Mouse (Mus musculus) heart, embryonic 14.5 days (tissue): Measurements from ENCODE around the gene Dhx38. TPM values are rescaled to one million over a fixed set of nuclear protein-coding genes. Genes with fewer than 3 reads are reported as not detected.

Source experiments
- ATAC-seq: fragments of 200-750 bp; cut with Nextera tagmentation; 2 replicates; pipeline ENCODE4 v1.8.0; 2017; ENCODE audit warnings: low read depth, moderate TSS enrichment; ENCODE audit not compliant: insufficient number of reproducible peaks, insufficient read depth, low FRiP score
- H3K27ac ChIP-seq, 2 experiments: fragments of 200-500 bp in 1 of 2; fragments of 300-500 bp in 1 of 2; sonication (generic) in 1 of 2; replicated peaks in 1 of 2; 2 replicates each; pipeline ENCODE4 v1.5.1; 2012 to 2014; ENCODE audit warnings: low read depth in 2 of 2, low read length in 2 of 2, control low read depth in 1 of 2, mild to moderate bottlenecking in 1 of 2, mixed read lengths in 1 of 2; ENCODE audit not compliant: control insufficient read depth in 1 of 2, insufficient read depth in 1 of 2
- H3K27me3 ChIP-seq: fragments of 300-500 bp; sonication (generic); 2 replicates; pipeline ENCODE4 v1.6.1; 2014; ENCODE audit warnings: mild to moderate bottlenecking, low read length, control low read depth; ENCODE audit not compliant: control insufficient read depth, insufficient read depth
- H3K36me3 ChIP-seq: fragments of 300-500 bp; sonication (generic); 2 replicates; pipeline ENCODE4 v1.6.1; 2014; ENCODE audit warnings: mild to moderate bottlenecking, control low read depth, low read length, mixed read lengths; ENCODE audit not compliant: control insufficient read depth, insufficient read depth
- H3K4me1 ChIP-seq, 2 experiments: fragments of 200-500 bp in 1 of 2; fragments of 300-500 bp in 1 of 2; sonication (generic) in 1 of 2; 2 replicates each; pipeline ENCODE4 v1.6.1; 2012 to 2014; ENCODE audit warnings: low read length in 2 of 2, control low read depth in 1 of 2, mixed read lengths in 1 of 2; ENCODE audit not compliant: control insufficient read depth in 2 of 2, insufficient read depth in 2 of 2
- H3K4me2 ChIP-seq: fragments of 300-500 bp; sonication (generic); 2 replicates; pipeline ENCODE4 v1.6.1; 2014; ENCODE audit warnings: mild to moderate bottlenecking, low read length
- H3K4me3 ChIP-seq, 2 experiments: fragments of 200-500 bp in 1 of 2; fragments of 300-500 bp in 1 of 2; sonication (generic) in 1 of 2; 2 replicates each; pipeline ENCODE4 v1.5.1; 2012 to 2014; ENCODE audit warnings: low read length in 2 of 2, mild to moderate bottlenecking in 2 of 2, control low read depth in 1 of 2, low read depth in 1 of 2, moderate library complexity in 1 of 2; ENCODE audit not compliant: control insufficient read depth in 1 of 2, insufficient read depth in 1 of 2
- H3K9ac ChIP-seq: fragments of 300-500 bp; sonication (generic); 2 replicates; pipeline ENCODE4 v1.6.1; 2014; ENCODE audit warnings: mild to moderate bottlenecking, low read length
- H3K9me3 ChIP-seq: fragments of 300-500 bp; sonication (generic); 2 replicates; pipeline ENCODE4 v1.6.1; 2016; ENCODE audit warnings: low read length, control low read depth; ENCODE audit not compliant: control insufficient read depth
- WGBS: fragments of 180-500 bp; shearing (Covaris S2); extraction: QIAGEN DNeasy Blood & Tissue Kit; methylation state at CpG from one replicate; pipeline ENCODE4 v1.1.7; 2014; 5-methylcytosine and 5-hydroxymethylcytosine counted together
- polyA plus RNA-seq: library from polyadenylated mRNA; unstranded; fragments of >200 nt; fragmentation: Nextera tagmentation; extraction: Ambion mirVana; gene quantifications from 2 replicates; pipeline ENCODE4 v1.2.1, GENCODE M21; 2014

Gene Dhx38
- polyA plus RNA-seq, 1 experiment from 2014 or later, result 9.5 TPM

DNA sequence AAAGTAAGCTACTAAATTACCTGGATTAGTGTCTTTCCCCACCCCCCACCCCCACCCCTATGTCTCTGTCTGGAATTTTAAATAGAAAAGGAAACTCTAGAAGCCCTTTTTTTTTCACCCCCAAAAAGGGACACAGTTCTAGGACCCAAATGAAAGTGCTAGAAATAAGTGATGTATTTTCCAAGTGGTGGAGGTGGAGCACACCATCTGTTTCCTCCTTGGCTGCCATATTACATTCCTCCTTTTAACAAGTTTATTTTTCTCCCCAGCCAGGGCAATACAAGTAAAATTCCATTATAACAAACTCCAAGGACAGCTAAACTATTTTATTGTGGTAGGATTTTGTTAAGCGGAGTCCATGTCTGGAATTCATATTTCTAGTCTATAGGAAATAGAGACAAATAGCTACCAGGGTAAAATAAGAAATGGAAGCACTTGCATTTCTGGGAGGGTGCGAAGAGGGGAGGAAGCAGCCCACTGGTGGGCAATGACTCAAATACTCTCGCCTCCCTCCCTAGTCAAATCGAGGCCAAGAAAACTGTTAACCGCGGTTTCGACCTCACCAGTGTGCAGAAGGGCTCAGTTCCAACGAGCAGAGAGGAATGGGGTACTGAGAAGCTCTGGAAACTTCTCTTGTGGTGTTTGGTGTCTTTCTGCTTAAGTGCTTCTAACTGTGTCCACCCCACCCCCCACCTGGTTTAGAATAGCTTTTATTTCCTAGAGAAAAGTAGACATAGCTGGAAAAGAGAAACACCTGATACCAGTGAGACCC lies 22.7 kb downstream of the Dhx38 start:
- ATAC-seq, result no peak
- H3K9me3 ChIP-seq, result no peaks in the 10 kb centered on the region

DNA sequence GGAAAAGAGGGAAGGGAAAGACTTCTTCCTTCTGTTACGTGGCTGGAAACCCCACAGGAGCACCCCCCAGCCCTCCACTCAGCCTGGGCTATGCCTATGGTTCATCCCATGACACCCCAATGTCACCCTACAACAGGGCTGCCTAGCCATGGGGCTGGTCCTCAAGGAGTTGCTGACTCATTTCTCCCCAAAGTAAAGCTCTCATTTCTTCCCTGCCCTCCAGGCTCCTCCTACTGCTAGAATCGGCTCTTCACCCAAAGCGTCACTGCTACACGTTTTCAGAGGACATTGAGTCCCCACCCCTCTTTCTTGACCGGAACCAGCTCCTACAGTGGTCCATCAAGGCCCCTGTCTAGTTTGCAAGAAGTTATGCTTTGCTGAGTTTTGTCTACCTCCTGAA lies 23.5 kb downstream of the Dhx38 start:
- WGBS, result 65% methylated on average over 5 of the region's 5 CpGs
- Histone ChIP-seq H3K9me3 (no peaks in the 10 kb centered on the region), H3K36me3 (peaks cover 10% of the 10 kb centered on the region), H3K9ac (no peak overlapping the region), H3K27me3 (no peaks in the 10 kb centered on the region), H3K4me1 (no peaks in the 10 kb centered on the region), H3K4me2 (no peak overlapping the region), H3K4me3 (no peak overlapping the region), H3K27ac (no peak overlapping the region)
- no peak for ATAC-seq

More for the DNA sequence above, 22.7 kb downstream of the Dhx38 start:
- Histone ChIP-seq H3K27ac (no peak overlapping the region), H3K36me3 (peaks cover 18% of the 10 kb centered on the region), H3K4me2 (no peak overlapping the region), H3K27me3 (no peaks in the 10 kb centered on the region), H3K9ac (no peak overlapping the region), H3K4me3 (no peak overlapping the region), H3K4me1 (no peaks in the 10 kb centered on the region)
- 76% methylated on average over 8 of the region's 8 CpGs for WGBS

DNA sequence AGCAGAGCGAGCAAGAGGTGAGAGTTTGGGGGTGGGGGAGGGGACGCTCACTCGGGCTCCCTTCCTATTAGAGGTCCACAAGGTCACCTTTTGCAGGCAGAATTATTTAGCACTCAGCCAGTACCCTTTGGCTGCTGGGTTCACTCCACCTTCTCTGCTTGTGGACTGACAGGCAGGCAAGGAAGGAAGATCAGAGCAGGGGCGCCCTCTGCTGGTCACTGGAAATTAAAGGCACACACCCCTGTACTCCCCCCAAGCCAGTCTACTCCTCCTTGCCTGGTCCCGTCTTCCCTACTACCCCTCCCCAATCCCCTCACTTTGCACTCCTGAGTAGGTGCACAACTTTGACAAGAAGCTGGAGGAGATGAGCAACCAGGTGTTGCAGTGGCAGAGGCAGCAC lies 29.0 kb downstream of the Dhx38 start:
- H3K27me3 ChIP-seq, result no peaks in the 10 kb centered on the region
- peak overlapping the region; percentile 50 for H3K4me2 ChIP-seq
- 5% methylated on average over 5 of the region's 5 CpGs for WGBS
- H3K9ac ChIP-seq, result peak overlapping the region; percentile 62
- H3K4me3 ChIP-seq, result peak overlapping the region in 1 of 2 experiments; percentile 5; a peak in 2 of 4 replicates
- H3K36me3 ChIP-seq, result no peaks in the 10 kb centered on the region
- peak; percentile 70; the same call in 1 of the 2 replicates for ATAC-seq
- H3K9me3 ChIP-seq, result no peaks in the 10 kb centered on the region
- H3K27ac ChIP-seq, result peak overlapping the region in 1 of 2 experiments; percentile 52; a peak in 1 of 4 replicates
- peaks cover 2 to 5% of the 10 kb centered on the region in 2 experiments; a peak in 2 of 4 replicates for H3K4me1 ChIP-seq

DNA sequence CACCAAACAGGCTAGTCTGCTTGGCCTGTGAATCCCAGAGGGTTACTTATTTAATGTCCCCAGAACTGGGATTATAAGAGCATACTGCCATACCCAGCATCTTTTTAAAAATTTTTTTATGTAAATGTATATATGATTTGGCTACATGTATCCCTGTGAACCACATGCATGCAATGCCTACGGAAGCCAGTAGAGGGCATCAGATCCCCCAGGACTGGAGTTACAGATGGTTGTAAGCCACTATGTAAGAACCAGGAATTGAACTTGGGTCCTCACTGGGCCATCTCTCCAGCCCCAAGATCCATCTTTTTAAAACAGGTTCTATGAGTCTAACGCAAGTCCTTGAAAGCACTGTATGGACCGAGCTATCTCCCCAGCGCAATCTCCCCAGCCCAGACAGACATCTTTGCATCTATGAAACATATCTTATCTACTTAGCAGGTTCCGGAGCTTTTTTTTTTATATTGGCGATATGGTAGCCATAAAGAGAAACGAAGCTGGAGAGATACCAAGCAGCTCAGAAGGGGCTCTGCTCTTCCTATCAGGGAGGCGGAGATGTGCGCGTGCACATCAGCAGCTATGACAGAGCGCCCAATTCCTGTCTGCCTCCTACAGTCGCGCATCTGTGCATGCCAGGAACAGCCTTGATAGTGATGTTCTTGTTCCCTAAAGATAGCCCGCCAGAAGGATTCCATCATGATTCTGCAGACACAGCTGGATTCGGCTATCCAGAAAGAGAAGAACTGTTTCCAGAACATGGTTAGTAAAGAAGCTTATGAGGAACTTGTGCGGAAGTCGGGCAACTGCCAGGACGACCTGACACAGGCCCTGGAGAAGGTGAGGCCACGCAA lies 30.3 kb downstream of the Dhx38 start:
- Histone ChIP-seq H3K4me1 (peaks cover 2 to 5% of the 10 kb centered on the region in 2 experiments; a peak in 2 of 4 replicates), H3K27me3 (no peaks in the 10 kb centered on the region), H3K4me2 (no peak overlapping the region), H3K4me3 (no peak overlapping the region), H3K9me3 (no peaks in the 10 kb centered on the region), H3K9ac (no peak overlapping the region), H3K27ac (no peak overlapping the region), H3K36me3 (no peaks in the 10 kb centered on the region)
- WGBS, result 80% methylated on average over 19 of the region's 19 CpGs
- ATAC-seq, result no peak

DNA sequence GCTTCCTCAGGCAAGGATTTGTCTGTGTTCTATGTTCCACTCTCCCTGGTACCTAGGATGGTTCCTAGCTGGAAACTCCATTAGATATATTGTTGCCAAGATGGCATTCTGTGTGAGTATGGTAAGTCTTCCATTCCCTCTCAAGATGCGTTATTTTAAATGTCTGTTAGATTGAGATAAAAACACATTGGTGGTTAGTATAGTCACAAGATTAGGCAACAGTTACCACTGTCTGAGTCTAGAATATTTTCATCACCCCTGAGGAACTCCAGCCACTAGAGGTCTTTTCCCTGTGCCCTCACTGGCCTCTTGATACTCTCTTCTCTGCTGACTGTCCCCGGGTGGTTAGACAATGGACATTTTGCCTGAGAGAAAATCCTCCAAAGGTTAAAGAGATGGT lies 41.7 kb downstream of the Dhx38 start:
- no peak overlapping the region for H3K27ac ChIP-seq
- no peaks in the 10 kb centered on the region for H3K36me3 ChIP-seq
- no peaks in the 10 kb centered on the region for H3K9me3 ChIP-seq
- no peak overlapping the region for H3K9ac ChIP-seq
- no peaks in the 10 kb centered on the region for H3K27me3 ChIP-seq
- ATAC-seq, result no peak
- no peak overlapping the region for H3K4me2 ChIP-seq
- no peaks in the 10 kb centered on the region for H3K4me1 ChIP-seq
- WGBS, result 71% methylated on average over 2 of the region's 2 CpGs
- H3K4me3 ChIP-seq, result no peak overlapping the region

DNA sequence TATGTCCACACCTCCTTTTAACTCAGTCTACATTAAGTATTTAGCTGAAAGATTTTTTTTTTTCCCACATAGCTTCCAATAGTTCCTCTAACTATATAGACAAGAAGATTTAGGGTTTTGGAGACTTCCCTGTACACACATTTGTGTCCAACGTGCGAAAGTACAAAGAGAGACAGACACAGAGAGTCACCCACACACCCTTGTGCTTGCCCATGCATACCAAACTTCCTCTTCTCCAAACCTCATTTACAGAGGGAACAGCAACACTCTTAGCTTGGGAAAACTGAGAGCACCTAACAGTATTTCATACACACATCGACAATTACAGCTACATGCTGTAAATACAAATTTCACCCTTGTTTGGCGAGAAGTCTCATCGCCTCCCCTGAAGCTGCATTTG lies 60.1 kb downstream of the Dhx38 start:
- Histone ChIP-seq H3K36me3 (no peaks in the 10 kb centered on the region), H3K4me2 (no peak overlapping the region), H3K9me3 (no peaks in the 10 kb centered on the region), H3K4me1 (peaks cover 0 to 2% of the 10 kb centered on the region in 2 experiments; a peak in 1 of 4 replicates), H3K9ac (no peak overlapping the region), H3K4me3 (no peak overlapping the region), H3K27ac (no peak overlapping the region), H3K27me3 (no peaks in the 10 kb centered on the region)
- ATAC-seq, result no peak
- WGBS, result 87% methylated on average over 5 of the region's 5 CpGs

DNA sequence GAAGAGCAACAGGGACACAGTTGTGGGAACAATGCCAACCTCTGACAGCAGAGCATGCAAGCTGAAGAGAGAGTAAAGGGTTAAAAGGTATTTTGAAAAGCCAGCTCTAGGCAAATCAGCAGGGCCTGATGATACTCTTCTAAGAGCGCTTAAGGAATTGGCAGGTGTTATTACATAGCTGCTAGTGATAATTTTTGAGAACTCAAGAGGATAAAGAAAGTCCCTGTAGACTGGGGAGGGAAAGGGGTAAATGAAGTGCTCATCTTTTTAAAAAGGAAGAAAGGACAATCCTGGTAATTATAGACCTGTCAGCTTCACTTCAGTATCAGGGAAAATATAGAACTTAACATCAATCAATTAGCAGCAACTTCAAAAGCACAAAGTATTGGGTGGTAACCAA lies 62.1 kb downstream of the Dhx38 start:
- Histone ChIP-seq H3K36me3 (no peaks in the 10 kb centered on the region), H3K4me2 (no peak overlapping the region), H3K27me3 (no peaks in the 10 kb centered on the region), H3K4me1 (peaks cover 0 to 2% of the 10 kb centered on the region in 2 experiments; a peak in 1 of 4 replicates), H3K4me3 (no peak overlapping the region), H3K27ac (no peak overlapping the region), H3K9me3 (no peaks in the 10 kb centered on the region), H3K9ac (no peak overlapping the region)
- WGBS, result 49% methylated on average over 1 of the region's 1 CpGs
- no peak for ATAC-seq
